Mouse (Mus musculus): Measurements from ENCODE around the gene Proca1.
"Not testable (repeated sequence)": the region's sequence is repeated elsewhere in the genome, so short reads cannot be mapped to it uniquely, and the experiment has no call there.

Gene Proca1

DNA sequence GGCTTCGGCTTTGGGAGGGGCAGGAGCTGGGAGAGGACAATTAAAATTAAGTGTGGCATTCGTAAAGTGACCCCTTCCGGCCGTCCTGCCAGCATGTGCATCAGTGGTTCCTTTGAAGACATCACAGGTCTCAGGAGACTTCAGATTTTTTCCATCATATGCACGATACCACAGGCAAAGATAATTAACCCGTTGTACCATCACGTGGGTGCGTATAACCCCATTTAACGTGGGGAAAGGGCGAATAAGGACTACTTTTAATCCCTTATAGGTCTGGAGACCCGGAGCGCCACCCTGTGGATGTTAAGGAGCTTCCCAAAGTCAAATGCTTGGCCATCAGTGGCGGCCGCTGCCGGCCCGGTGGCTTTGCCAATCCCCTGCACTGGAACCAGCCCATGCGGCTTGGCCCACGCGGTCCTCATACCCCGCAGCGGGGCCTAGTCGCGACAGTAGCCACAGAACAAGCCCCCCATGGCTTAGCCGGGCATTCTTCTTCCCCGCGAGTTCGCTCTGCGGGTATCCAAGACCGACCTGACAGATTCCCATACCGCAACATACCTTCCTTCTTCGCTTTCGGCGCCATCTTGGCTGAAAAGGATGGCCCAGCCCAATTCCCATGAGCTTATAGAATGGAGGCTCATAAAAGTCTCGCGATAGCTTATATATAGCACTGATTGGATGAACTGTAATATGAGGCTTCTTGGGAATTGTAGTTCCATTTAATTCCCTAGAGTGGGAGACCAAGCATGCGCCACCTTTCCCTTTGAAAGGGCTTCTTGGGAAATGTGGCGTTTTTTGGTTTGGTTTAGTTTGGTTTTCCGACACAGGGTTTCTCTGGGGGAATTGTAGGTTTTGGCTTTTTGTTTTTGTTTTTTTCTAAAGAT lies 10.0 kb upstream of the Proca1 start, which contains the start of gene Rpl23a:
Rpl23a (minus strand) TSS at position 624 of the 884 bp plus-strand sequence.
- peak; percentile 79 for DNase-seq

DNA sequence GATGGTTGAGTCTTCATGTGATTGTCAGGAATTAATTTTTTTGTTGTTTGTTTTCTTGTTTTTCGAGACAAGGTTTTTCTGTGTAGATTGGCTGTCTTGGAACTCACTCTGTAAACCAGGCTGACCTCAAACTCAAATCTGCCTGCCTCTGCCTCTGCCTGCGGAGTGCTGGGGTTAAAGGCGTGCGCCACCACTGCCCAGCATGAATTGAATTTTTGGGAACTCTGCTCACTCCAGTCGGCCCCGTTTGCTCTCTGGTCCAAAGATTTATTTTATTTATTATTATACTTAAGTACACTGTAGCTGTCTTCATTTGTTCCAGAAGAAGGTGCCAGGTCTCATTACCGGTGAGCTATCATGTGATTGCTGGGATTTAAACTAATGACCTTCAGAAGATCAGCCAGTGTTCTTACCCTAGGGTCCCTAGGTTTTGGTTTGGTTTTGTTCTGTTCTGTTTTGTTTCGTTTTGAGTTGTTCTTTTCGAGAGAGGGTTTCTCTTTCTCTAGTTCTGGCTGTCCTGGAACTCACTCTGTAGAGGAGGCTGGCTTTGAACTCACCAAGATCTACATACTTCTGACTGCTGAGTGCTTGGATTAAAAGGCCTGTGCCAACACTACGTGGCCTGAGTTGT lies 9.2 kb upstream of the Proca1 start:
- DNase-seq, result no peak

DNA sequence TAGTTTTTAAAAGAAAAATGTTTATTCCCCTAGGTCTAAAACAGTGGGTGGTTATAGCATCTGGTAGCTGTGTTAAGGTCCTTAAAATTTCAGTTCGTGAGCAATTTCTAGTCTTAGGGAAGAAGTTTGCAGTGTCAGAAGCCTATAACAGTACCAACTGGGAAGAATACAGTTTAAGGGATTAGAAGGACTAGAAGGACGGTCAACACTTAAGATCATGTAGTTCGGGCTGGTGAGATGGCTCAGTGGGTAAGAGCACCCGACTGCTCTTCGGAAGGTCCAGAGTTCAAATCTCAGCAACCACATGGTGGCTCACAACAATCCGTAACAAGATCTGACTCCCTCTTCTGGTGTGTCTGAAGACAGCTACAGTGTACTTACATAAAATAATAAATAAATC lies 8.5 kb upstream of the Proca1 start:
- not testable (repeated sequence) for DNase-seq

DNA sequence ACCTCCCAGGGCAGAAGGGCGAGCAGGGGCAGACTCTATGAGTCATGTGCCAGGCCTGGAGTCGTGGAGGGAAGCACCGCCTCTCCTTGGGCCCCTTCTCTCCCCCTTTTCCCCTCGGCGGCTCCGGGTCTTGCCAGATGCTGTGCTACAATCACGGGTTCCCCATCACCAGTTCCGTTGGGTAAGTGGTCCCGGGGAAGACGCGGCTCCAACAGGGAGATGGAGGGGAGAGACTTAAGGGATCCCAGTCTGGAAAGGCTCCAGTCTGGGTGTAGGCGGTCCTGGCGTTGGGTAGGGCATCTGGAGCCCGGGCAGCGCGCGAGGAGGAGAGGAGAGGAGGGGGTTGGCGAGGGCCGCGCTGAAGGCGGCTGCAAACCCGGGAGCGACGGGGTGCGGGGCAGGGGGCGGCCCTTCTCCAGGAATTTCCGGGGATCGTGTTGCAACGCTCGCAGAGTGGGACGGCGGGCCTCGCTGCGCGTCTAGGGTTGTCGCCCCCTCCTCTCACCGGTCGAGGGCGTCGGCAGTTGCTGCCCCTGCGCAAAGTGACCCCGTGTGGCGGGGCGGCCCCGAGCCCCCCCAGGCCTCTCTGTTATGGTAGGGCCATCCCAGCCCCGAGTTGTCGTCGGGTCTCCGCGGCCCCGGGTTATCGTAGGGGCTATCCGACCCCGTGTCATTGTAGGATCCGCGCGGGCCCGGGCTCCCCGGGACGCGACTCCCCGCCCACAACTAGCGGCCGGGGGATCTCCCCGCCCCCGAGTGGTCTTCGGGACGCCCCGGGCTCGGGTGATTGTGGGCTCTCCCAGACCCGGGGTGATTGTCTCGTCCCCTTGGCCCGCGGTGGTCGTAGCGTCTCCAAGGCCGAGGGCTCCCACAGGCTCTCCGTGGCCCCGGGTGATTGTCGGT lies 4.6 kb upstream of the Proca1 start, which contains the start of gene Rab34:
Rab34 (plus strand) TSS at position 100 of the 903 bp plus-strand sequence.
- DNase-seq, result peak; percentile 11

DNA sequence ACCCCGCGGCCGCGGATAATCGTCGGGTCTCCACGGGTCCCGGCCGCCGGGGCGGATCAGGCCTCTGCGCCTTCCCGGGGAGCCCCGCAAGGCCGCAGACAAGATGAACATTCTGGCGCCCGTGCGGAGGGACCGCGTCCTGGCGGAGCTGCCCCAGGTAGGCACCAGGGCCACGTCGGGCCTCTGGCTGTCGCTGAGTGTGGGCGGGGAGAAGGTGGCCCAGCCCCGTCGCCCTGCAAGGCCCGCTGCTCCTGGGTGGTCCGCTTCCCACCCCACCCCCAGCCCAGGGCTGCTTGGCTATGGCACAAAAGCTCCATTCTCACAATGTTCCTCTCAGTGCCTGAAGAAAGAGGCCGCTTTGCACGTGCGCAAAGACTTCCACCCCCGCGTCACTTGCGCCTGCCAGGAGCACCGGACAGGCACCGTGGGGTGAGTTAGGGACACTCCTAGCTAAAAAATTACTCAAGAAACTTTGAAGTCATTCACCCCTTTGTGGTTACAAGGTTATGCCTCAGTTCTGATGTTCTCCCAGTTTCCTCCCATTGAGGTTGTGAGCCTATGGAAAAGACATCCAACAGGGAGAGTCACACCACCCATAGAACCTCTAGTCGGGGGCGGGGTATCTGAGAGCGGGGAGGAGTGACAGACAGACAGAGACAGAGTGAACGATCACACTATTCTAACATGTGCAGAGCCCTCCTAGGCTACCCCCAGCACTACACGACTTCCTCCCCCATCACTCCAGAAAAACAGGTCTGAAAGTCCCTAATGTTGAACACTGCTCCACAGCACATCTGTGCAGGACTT lies 3.8 kb upstream of the Proca1 start:
- peak; percentile 14 for DNase-seq

DNA sequence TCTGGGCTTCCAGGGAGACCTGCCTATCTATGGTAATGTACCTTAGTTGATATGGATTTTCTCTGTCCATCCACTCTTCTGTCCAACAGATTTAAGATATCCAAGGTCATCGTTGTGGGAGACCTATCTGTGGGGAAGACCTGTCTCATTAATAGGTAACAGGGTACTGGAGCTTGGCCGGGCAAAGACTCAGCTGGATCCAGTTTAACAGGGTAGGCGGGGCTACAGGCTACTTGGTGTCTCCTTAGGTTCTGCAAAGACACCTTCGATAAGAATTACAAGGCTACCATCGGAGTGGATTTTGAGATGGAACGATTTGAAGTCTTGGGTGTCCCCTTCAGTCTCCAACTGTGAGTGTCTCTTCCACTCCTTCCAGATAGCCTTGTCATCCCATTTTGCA lies 3.2 kb upstream of the Proca1 start:
- no peak for DNase-seq

DNA sequence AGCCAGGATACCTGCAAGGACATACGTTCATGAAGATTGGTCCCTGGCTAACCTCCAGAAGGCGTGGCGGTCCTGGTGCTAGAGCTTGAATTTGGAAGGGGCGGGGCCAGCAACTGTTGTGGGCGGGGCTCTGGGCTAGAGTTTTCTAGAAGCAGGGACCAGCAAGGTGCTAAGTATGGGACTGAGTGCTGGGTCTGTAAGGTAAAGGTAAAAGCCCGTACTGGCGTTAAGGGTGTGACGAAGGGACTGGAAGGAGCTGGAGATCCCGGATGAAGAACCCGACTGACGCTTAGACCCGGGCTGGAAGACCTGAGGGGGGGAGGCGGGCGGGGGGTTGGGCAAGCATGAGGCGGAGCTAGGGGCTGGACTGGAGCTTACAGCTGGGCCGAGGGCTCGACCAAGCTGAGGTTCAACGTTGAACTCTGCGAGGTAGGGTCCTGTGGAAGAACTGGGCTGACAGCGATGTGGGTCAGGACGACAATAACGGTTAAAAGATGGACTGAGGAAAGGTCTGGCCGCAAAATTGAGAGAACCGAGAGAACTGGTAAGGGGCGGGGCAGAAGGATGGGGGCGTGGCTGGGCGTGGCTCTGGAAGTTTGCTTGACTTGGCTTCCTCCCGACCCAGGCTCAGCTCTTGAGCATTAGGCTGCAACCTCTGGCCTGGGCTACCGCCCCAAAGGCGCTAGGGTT lies 1.4 kb downstream of the Proca1 start:
- DNase-seq, result peak; percentile 58

DNA sequence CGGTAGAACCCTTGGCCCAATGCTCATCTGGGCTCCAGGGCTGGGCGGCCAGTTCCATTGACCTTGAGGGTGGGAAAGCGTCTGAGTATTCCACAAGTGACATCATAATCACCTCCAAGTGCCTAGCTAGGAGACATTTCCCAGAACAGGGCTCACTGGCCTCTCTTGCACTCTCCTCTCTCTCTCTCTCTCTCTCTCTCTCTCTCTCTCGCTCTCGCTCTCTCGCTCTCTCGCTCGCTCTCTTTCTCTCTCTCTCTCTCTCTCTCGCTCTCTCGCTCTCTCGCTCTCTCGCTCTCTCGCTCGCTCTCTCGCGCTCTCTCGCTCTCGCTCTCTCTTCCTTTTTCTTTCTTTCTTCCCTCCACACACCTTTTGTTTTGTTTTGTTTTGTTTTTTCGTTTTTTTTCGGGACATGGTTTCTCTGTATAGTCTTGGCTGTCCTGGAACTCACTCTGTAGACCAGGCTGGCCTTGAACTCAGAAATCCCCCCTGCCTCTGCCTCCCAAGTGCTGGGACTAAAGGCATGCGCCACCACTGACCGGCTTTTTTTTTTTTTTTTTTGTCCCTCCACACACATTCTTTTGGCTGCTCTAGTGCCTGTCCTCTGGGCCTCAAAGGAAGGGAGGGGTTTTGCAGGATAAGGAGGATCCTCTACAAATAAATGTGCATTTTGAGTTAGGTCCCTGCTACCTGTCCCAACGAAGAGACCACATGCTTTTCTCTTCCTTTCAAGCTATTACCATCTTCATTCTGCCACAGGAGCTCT lies 2.1 kb downstream of the Proca1 start:
- no peak for DNase-seq

DNA sequence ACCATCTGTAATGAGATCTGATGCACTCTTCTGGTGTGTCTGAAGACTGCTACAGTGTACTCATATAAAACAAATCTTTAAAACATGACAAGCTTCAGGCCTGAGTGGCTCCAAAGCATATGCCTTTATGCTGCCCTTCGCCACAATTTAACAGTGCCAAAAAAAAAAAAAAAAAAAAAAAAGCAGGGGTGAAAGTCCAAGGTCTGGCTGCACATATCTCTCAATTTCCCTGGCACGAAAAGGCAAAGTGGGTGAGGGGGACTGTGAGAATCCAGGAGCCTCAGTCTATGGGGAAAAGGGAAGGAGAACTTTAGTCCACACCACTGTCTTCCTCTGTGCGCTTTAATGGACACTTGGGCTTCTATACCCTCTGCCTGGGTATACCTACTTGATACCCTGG lies 9.2 kb downstream of the Proca1 start:
- DNase-seq, result no peak

DNA sequence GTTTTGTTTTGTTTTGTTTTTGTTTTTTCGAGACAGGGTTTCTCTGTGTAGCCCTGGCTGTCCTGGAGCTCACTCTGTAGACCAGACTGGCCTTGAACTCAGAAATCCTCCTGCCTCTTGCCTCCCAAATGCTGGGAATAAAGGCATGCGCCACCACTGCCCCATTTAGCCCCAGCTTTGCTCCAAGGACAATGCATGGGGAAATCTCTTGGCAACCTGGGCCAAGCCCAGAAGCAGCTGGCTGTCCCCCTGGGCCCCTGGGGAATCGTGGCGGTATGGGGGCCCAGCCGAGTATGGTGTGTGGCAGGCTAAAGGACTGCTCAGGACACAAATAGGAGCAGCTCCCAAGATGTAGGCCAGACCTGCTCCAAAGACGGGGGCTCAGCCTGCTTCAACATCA lies 11.1 kb downstream of the Proca1 start:
- no peak for DNase-seq

DNA sequence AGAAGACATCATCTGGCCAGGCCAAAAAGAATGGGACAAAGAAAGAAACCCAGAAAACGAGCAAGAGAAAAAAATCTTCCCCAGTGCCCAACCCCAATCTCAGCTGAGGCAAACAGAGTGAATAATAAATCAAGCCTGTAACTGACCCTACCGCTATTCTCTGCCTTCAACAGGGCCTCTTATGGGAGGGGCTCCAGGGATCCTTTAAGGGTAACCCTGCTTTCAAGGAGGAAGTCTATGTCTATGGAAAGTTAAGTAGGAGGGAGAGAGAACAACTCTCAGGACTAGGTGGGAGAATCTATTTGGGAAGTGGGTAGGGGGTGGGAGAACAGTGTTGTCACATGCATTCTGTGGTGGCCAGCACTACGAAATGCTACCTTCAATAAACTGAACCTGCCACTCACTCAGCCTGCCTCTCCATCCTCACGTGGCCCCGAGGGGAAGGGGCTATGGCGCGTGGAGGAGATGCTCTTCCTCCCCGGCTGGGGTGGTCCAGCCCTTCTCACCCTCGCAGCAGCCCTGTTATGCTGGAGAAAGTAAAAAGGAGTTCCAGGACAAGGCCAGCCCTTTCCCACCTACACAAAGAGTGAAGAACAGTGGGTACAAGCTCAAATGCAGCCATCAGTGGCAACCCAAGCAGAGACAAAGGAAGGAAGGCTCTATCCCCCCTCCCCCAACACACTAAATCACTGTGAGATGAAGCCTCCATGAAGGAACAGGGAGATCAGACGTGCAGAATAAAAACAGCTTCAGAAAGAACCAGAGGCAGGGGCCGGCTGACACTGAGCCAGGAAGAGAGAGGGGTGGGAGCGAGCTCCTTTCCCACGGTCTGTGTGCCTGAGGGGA lies 12.4 kb downstream of the Proca1 start:
- no peak for DNase-seq

DNA sequence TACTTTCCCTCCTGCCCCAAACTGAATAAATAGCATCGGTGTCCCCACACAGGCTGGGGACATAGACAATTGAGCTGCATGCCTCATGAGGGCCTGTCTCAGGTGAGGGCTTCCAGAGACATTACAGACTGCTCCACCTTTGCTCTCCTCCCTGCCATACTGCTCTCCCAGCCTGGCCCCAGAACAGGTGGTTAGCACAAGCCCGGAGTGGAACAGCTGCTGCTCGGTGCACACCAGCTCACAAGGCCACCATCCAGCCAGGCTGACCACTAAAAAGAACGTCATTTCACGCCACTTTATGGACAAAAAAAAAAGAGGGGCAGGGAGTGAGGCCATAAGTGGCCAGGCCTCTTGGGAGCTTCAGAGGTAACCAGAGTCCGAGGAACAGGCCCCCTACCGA lies 14.0 kb downstream of the Proca1 start:
- DNase-seq, result no peak

DNA sequence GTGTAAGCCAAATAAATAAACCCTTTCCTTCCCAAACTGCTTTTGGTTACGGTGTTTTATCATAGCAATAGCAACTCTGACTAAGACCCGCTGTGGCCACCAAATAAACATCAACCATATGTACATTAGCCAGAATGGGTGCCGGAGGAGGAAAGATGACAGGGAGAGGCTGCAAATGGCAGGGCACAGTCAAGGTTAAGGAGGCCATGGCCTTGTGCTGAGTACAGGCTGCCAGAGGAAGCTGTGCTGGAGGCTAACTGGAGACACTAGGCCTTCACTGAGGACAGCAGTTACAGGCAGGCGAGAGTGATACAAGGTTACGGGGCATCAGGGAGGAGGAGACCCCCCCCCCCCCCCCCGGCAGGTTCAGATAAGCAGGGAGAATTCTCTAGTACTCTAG lies 16.7 kb downstream of the Proca1 start:
- DNase-seq, result no peak

DNA sequence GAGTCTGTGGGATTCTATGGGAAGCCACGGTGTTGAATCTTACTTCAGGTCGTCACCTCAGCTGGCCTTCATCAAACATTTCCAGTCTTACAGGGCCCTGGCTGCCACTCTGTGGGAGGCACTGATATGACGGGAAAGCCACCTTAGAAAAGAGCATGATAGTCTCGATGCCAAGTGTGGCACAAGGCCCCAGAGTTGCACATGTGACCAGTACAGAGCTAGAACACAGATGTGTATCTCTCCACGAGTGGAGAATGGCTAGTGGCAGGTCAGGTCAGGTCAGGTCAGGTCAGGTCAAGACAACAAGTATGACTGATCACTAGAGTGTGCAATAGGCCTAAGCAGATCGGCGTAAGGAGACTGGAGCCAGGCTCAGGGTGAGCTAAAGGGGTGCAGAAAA lies 17.4 kb downstream of the Proca1 start:
- no peak for DNase-seq

DNA sequence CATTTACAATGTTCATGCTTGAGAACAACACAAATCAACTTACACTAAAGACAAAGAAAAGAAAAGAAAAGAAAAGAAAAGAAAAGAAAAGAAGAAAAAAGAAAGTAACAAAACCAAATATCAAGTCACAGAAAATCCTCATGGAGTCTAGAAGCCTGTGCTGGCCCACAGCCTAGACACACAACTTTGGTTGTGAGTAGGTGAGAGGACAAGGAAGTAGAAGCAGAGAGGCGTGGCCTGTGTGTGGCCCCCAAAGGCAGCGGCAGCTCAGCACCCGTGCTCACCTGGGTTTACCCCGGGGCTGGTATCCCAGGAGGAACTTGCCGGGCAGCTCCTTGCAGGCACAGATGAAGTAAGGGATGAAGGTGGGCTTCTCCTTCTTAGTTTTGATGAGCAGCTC lies 18.3 kb downstream of the Proca1 start:
- no peak for DNase-seq

DNA sequence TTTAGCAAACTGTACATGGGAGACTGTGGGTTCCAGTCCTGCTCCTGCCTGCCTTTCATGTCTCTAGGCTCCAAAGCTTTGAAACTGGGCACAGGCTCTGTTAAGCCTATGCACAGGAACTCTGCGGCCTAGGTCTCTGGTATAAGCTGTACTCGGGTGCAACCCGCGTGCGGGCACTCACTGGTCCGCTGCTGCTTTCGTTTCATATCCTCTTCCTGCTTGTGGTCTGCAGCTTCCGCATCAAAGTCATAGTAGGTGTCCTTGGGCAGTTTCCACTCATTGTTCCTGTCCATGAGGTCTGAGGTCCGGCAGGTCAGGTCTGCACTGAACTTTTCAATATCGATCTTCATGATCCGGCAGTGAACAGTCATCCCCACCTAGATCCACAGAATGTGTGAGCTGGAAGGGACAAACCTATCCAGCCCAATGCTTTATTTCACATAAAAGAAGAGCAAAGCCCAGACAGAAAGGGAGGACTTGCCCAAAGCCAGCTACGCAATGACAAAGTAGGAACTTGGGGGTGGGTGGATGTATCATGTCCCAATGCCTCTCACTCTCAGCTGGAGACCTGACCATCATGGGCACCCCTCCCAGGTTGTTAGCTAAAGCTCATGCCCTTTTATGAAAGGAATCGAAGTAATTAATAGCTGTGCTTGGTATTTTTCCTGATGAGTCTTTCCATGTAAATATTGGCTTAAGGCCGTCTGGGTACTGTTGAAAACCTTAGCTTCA lies 20.1 kb downstream of the Proca1 start:
- peak; percentile 12 for DNase-seq

DNA sequence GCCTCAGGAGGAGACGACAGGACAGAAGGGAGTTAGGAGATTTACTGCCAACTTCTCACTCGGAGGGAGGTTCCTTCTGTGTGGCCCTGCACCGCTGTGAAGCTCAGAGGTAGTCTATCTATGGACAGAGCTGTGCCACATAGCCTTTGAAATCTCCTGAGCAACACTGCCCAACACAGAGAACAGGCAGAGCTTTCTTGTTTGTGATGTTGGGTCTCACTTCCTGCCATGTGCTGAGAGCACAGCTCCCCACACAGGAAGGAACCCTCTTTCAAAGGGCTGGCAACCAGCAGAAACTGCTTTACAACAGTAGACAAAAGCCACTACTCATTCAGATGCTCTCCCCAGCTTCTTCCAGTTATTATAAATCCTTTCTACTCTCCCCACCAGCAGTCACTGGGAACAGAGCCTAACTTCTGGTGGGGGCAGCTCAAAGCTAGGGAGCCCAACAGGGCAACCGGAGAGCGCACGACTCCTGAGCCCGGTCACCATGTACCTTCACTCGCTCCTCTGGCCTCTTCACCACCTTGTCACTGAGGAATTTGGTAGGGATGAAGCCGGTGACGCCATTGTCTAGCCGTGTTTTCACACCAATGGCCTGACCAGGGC lies 22.6 kb downstream of the Proca1 start:
- DNase-seq, result peak; percentile 49

DNA sequence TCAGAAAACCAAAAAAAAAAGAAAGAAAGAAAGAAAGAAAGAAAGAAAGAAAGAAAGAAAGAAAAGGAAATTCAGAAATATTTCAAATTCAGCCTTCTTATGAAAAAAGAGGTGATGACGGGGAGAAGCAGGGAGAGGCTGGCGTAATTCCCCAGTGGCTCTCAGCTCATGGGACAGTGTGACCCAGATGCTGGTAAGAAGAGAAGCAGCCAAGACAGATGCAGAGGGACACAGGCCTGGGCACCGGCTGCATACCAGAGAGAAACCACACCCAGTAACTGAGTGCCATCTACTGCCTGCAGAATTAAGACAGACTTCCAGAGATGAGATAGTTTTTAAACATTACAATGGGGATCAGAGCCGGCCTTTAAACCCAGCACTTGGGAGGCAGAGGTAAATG lies 30.4 kb downstream of the Proca1 start:
- DNase-seq, result no peak

DNA sequence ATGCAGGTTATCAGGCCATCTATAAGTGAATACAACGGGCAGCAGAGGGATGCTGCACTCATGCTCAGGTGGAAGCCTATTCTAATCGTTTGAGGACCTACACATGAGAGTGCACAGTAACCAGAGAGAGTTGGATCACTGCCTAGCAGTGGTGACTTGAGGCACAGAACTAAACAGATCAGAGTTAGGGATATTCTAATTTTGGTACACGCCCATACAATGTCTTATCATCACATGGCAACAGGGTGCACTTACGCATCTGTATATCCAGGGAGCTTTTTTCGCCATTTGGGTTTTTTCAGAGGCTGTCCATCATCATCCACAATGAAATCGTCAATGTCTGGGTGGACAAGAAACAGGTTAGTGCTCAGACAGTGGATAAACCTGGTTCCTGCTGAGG lies 38.3 kb downstream of the Proca1 start:
- no peak for DNase-seq

Data from thymus, postnatal 25 days (tissue).